Mouse (Mus musculus): ENCODE measurements around the gene Micu2. TPM values are rescaled to one million over a fixed set of nuclear protein-coding genes. Genes with fewer than 3 reads are reported as not detected.
"Not testable (repeated sequence)": the region's sequence is repeated elsewhere in the genome, so short reads cannot be mapped to it uniquely, and the experiment has no call there.

Gene Micu2
- polyA plus RNA-seq, 2 experiments from 2014 or later, result 12.1 to 14.0 TPM

GRCm38 (mm10) chr14:57961861-57962260 is 37.2 kb downstream of the Micu2 start:
- ATAC-seq, result no peak

- no peak for ATAC-seq
Observed at GRCm38 (mm10) chr14:57951089-57951488, 48.0 kb downstream of the Micu2 start.

GRCm38 (mm10) chr14:57945834-57946233 is 53.2 kb downstream of the Micu2 start:
- ATAC-seq, result no peak

GRCm38 (mm10) chr14:57937297-57937696 is 61.8 kb downstream of the Micu2 start:
- ATAC-seq, result no peak

- ATAC-seq, result no peak
Observed at GRCm38 (mm10) chr14:57934666-57935065, 64.4 kb downstream of the Micu2 start.

GRCm38 (mm10) chr14:57933608-57934007 is 65.5 kb downstream of the Micu2 start:
- no peak for ATAC-seq

GRCm38 (mm10) chr14:57932881-57933443 is 66.1 kb downstream of the Micu2 start:
- ATAC-seq, result no peak

GRCm38 (mm10) chr14:57921428-57922131 is 77.5 kb downstream of the Micu2 start:
- no peak for ATAC-seq

GRCm38 (mm10) chr14:57920568-57921310 is 78.3 kb downstream of the Micu2 start:
- ATAC-seq, result no peak

GRCm38 (mm10) chr14:57919148-57919875 is 79.8 kb downstream of the Micu2 start:
- no peak for ATAC-seq

GRCm38 (mm10) chr14:57915341-57915740 is 83.7 kb downstream of the Micu2 start:
- no peak for ATAC-seq

GRCm38 (mm10) chr14:57912211-57913007 is 86.7 kb downstream of the Micu2 start:
- not testable (repeated sequence) for ATAC-seq

GRCm38 (mm10) chr14:57911787-57912186 is 87.3 kb downstream of the Micu2 start:
- not testable (repeated sequence) for ATAC-seq

GRCm38 (mm10) chr14:57911316-57911715 is 87.7 kb downstream of the Micu2 start:
- no peak for ATAC-seq

- peak; percentile 92 for ATAC-seq
Observed at GRCm38 (mm10) chr14:57910501-57911068, 88.5 kb downstream of the Micu2 start.

- no peak for ATAC-seq
Observed at GRCm38 (mm10) chr14:57909297-57909696, 89.8 kb downstream of the Micu2 start.

GRCm38 (mm10) chr14:57908431-57908830 is 90.6 kb downstream of the Micu2 start:
- peak; percentile 55 for ATAC-seq

- no peak for ATAC-seq
Observed at GRCm38 (mm10) chr14:57901998-57902397, 97.1 kb downstream of the Micu2 start.

- peak; percentile 75 for ATAC-seq
Observed at GRCm38 (mm10) chr14:57896882-57897281, 102.2 kb downstream of the Micu2 start.

- peak; percentile 45 for ATAC-seq
Observed at GRCm38 (mm10) chr14:57896088-57896871, 102.8 kb downstream of the Micu2 start.

- ATAC-seq, result no peak
Observed at GRCm38 (mm10) chr14:57894346-57894745, 104.7 kb downstream of the Micu2 start.

All from activated CD4-positive, CD25-positive, alpha-beta regulatory T cell, adult 4 months (primary cell).